Mouse (Mus musculus): ENCODE results near the gene Appl2. TPM values are rescaled to one million over a fixed set of nuclear protein-coding genes. Genes with fewer than 3 reads are reported as not detected.
A peak's percentile ranks its signal among the peaks of the same experiment; 100 is the strongest.

Gene Appl2
- polyA plus RNA-seq, 1 experiment from 2014 or later, result 40.5 TPM

DNA sequence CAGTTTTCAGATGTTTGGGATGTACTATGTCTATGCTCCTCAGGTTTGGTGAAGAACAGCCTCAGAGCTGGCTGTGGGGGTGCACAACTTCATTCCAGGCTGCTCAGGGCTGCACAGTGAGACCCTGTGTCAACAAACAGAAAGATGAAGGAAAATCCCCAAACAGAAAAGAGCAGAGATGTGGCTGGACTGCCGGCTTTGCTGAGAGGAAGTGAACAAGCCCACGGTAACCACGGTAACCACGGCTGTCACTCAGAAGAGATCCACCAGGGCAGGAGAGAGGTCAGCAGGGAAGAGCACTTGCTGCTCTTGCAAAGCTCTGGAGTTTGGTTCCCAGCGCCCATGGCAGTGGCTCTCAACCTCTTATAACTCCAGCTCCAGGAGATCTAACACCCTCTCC lies 14.1 kb downstream of the Appl2 start:
- no peaks in the 10 kb centered on the region for H3K27me3 ChIP-seq (replicated peaks; ENCODE audit: insufficient read depth, low read length)
- WGBS, result 21% methylated on average over 5 of the region's 5 CpGs
- DNase-seq (ENCODE audit: low spot score) (peak; percentile 15), ATAC-seq (no peak)
- H3K4me3 ChIP-seq (ENCODE audit: low read depth, low read length), result no peak overlapping the region
- H3K9me3 ChIP-seq (ENCODE audit: low read length), result no peaks in the 10 kb centered on the region
- no peak overlapping the region for H3K4me2 ChIP-seq (replicated peaks; ENCODE audit: low read depth, low read length)
- peaks cover 4% of the 10 kb centered on the region; the same call in 1 of the 2 replicates for H3K36me3 ChIP-seq (ENCODE audit: insufficient read depth, low read length)
- no peak for TF ChIP-seq CTCF (IDR thresholded peaks at IDR 0.05)
- no peak overlapping the region for H3K27ac ChIP-seq (ENCODE audit: low read length)
- H3K4me1 ChIP-seq (ENCODE audit: insufficient read depth, low read depth, low read length), result no peaks in the 10 kb centered on the region
- no peak overlapping the region for H3K9ac ChIP-seq (replicated peaks; ENCODE audit: low read depth)

DNA sequence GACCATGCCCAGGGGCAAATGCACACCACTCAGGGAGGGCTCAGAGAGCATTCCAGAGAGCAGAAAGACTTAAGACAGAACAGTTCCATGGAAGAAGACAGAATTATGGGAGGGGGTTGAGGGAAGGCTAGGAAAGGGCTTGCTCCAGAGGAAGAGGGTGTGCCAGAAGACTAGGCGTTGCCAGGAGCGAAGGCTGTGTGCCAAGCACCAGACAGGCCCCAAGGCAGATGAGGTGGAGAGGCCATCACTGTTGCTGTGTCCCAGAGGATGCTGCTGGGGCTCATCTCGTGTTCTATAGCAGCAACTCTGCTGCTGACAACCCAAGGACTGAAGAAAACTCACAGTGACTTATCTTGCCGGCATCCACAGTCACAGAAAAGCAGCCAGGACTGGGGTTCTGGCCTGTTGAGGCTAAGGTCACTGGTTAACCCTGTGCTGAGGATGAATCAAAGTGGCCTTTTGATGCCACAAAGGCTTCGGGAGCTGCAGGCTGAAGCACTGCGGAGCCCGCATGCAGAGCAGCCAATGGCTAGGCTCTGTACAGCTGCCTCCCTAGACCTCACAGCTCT lies 15.6 kb downstream of the Appl2 start:
- 70% methylated on average over 7 of the region's 7 CpGs for WGBS
- no peak for TF ChIP-seq EP300 (IDR thresholded peaks at IDR 0.05)
- no peak for TF ChIP-seq CTCF (IDR thresholded peaks at IDR 0.05)
- Histone ChIP-seq H3K4me3 (ENCODE audit: low read depth, low read length) (no peak overlapping the region), H3K4me1 (ENCODE audit: insufficient read depth, low read depth, low read length) (no peaks in the 10 kb centered on the region), H3K27ac (ENCODE audit: low read length) (no peak overlapping the region), H3K9ac (replicated peaks; ENCODE audit: low read depth) (no peak overlapping the region), H3K27me3 (replicated peaks; ENCODE audit: insufficient read depth, low read length) (no peaks in the 10 kb centered on the region), H3K36me3 (ENCODE audit: insufficient read depth, low read length) (peaks cover 9% of the 10 kb centered on the region; the same call in 1 of the 2 replicates), H3K4me2 (replicated peaks; ENCODE audit: low read depth, low read length) (no peak overlapping the region), H3K9me3 (ENCODE audit: low read length) (no peaks in the 10 kb centered on the region)
- ATAC-seq (no peak), DNase-seq (ENCODE audit: low spot score) (no peak)

DNA sequence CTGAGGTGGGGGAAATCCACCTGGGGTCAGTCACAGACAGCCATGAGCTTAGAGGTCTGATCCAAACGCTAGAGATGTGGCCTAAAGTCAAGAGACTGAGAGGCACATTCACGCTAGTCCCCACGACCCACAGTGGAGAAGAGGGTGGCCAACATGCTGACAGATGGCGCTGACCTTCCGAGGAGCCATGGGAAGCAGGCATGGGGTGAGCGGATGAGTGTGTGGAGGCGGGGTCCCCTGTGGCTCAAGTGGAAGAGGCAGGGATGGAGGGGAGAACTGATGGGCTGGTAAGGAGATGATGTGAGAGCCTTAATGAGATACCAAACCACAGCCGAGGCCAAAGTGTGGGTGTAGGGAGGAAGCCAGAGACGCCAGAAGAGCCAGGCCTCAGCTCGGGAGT lies 16.8 kb downstream of the Appl2 start:
- no peak for DNase-seq (ENCODE audit: low spot score)
- Histone ChIP-seq H3K4me2 (replicated peaks; ENCODE audit: low read depth, low read length) (no peak overlapping the region), H3K9me3 (ENCODE audit: low read length) (no peaks in the 10 kb centered on the region), H3K4me1 (ENCODE audit: insufficient read depth, low read depth, low read length) (no peaks in the 10 kb centered on the region), H3K4me3 (ENCODE audit: low read depth, low read length) (no peak overlapping the region), H3K27ac (ENCODE audit: low read length) (no peak overlapping the region), H3K9ac (replicated peaks; ENCODE audit: low read depth) (no peak overlapping the region), H3K36me3 (ENCODE audit: insufficient read depth, low read length) (peaks cover 9% of the 10 kb centered on the region; the same call in 1 of the 2 replicates), H3K27me3 (replicated peaks; ENCODE audit: insufficient read depth, low read length) (no peaks in the 10 kb centered on the region)
- ATAC-seq, result no peak
- TF ChIP-seq EP300 (IDR thresholded peaks at IDR 0.05), result no peak
- no peak for TF ChIP-seq CTCF (IDR thresholded peaks at IDR 0.05)
- WGBS, result 81% methylated on average over 10 of the region's 10 CpGs

DNA sequence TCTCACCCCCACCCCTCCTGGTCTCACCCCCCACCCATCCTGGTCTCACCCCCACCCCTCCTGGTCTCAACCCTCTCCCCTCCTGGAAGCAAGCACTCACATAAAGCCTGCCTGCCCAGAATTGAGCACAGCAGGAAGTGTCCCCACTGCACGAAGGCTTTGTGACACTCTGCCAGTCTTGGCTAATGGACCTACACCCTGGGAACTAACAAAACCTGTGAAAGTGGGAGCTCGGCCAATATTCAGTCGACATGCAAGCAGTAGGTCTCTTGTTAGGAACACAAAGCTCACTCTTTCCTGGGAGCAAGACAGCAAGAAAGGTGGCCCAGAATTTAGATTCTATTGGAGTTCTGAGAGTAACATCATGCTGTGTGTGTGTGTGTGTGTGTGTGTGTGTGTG lies 17.6 kb downstream of the Appl2 start:
- no peaks in the 10 kb centered on the region for H3K9me3 ChIP-seq (ENCODE audit: low read length)
- no peak overlapping the region for H3K9ac ChIP-seq (replicated peaks; ENCODE audit: low read depth)
- no peak overlapping the region for H3K4me3 ChIP-seq (ENCODE audit: low read depth, low read length)
- ATAC-seq, result no peak
- H3K4me2 ChIP-seq (replicated peaks; ENCODE audit: low read depth, low read length), result no peak overlapping the region
- peak; percentile 31 for DNase-seq (ENCODE audit: low spot score)
- H3K36me3 ChIP-seq (ENCODE audit: insufficient read depth, low read length), result peaks cover 9% of the 10 kb centered on the region; the same call in 1 of the 2 replicates
- H3K4me1 ChIP-seq (ENCODE audit: insufficient read depth, low read depth, low read length), result no peaks in the 10 kb centered on the region
- no peaks in the 10 kb centered on the region for H3K27me3 ChIP-seq (replicated peaks; ENCODE audit: insufficient read depth, low read length)
- TF ChIP-seq EP300 (IDR thresholded peaks at IDR 0.05), result no peak
- TF ChIP-seq CTCF (IDR thresholded peaks at IDR 0.05), result no peak
- H3K27ac ChIP-seq (ENCODE audit: low read length), result no peak overlapping the region
- 41% methylated on average over 3 of the region's 3 CpGs for WGBS

DNA sequence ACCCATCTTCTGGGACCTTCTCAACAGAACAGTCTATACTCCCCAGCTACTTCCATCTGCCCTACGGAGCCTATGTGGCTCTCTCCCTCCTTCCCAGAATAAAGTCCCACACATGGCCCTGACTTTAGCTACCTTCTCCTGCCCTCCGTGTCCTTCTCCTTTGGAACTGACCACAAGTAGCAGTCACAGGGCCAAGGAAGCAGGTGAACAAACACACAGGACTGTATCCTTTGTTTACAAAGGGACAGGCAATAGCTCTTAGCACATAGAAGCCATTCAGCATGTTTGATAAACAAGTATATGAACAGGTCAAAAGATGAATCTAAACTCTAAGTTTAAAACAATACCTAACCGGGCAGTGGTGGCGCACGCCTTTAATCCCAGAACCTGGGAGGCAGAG lies 18.7 kb downstream of the Appl2 start:
- no peak for DNase-seq (ENCODE audit: low spot score)
- no peaks in the 10 kb centered on the region for H3K27me3 ChIP-seq (replicated peaks; ENCODE audit: insufficient read depth, low read length)
- TF ChIP-seq CTCF (IDR thresholded peaks at IDR 0.05) (no peak), EP300 (IDR thresholded peaks at IDR 0.05) (no peak)
- H3K4me2 ChIP-seq (replicated peaks; ENCODE audit: low read depth, low read length), result no peak overlapping the region
- no peaks in the 10 kb centered on the region for H3K9me3 ChIP-seq (ENCODE audit: low read length)
- H3K4me1 ChIP-seq (ENCODE audit: insufficient read depth, low read depth, low read length), result no peaks in the 10 kb centered on the region
- no peak overlapping the region for H3K27ac ChIP-seq (ENCODE audit: low read length)
- H3K9ac ChIP-seq (replicated peaks; ENCODE audit: low read depth), result no peak overlapping the region
- ATAC-seq, result peak; percentile 36
- no peak overlapping the region for H3K4me3 ChIP-seq (ENCODE audit: low read depth, low read length)
- H3K36me3 ChIP-seq (ENCODE audit: insufficient read depth, low read length), result peaks cover 9% of the 10 kb centered on the region; the same call in 1 of the 2 replicates
- 86% methylated on average over 5 of the region's 5 CpGs for WGBS

DNA sequence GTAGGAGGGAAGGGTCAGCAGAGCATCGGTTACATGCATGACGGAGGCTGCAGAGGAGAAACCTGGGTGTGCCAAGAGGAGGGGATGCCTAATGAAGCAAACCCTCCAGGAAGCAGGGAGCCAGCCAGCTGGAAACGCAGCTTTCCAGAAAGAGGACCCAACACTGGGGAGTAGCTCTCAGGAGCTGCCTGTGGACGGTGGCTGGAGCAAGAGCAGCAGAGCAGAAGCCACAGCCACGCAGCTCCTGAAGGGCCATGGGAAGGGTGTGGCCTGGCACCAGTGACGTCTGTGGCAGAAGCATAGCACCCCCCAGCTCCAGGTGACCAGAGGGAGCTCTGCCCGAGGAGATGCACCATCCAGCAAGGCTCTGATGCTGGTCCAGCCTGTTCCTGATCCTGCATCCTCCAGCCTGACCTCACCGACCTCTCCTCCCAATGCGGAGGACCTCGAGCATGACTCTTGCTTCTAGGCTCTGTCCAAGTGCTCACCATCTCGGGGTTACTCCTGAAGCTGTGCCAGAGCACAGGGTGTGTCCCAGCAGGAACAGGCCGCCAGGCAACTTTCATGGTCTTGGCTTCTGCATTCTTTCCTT lies 19.3 kb downstream of the Appl2 start:
- no peaks in the 10 kb centered on the region for H3K4me1 ChIP-seq (ENCODE audit: insufficient read depth, low read depth, low read length)
- H3K36me3 ChIP-seq (ENCODE audit: insufficient read depth, low read length), result peaks cover 12% of the 10 kb centered on the region; the same call in 1 of the 2 replicates
- H3K4me3 ChIP-seq (ENCODE audit: low read depth, low read length), result no peak overlapping the region
- H3K27ac ChIP-seq (ENCODE audit: low read length), result no peak overlapping the region
- H3K9ac ChIP-seq (replicated peaks; ENCODE audit: low read depth), result no peak overlapping the region
- H3K27me3 ChIP-seq (replicated peaks; ENCODE audit: insufficient read depth, low read length), result no peaks in the 10 kb centered on the region
- peak; percentile 25 for DNase-seq (ENCODE audit: low spot score)
- H3K4me2 ChIP-seq (replicated peaks; ENCODE audit: low read depth, low read length), result no peak overlapping the region
- WGBS, result 73% methylated on average over 12 of the region's 12 CpGs
- H3K9me3 ChIP-seq (ENCODE audit: low read length), result no peaks in the 10 kb centered on the region
- TF ChIP-seq EP300 (IDR thresholded peaks at IDR 0.05) (no peak), CTCF (IDR thresholded peaks at IDR 0.05) (no peak)
- ATAC-seq, result peak; percentile 52
